Mouse (Mus musculus) adipocyte (in vitro differentiated cells): ENCODE data around the gene Rps6ka4.
A peak's percentile ranks its signal among the peaks of the same experiment; 100 is the strongest.

ENCODE experiments used
- DNase-seq: peaks from one replicate; pipeline ENCODE4 v3.0.0-alpha.2; 2016; ENCODE audit warnings: low spot score

Gene Rps6ka4

DNA sequence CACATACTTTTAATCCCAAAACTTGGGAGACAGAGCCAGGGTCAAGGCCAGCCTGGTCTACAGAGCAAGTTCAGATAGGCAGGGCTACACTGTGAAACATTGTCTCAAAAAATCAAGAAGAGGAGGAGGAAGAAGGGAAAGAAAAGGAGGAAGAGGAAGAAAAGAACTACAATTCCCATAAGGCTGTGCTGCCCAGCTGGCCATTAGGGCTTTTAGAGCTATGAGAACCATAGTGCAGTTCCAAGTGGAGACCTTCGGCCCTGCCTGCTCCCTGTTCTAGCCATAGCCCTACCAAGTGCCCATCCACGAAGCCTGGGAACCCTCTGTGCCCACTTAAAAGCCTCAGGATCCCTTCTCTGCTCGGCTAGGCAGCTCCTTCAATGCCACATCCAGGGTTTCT, 11.1 kb upstream of the Rps6ka4 start:
- no peak for DNase-seq

DNA sequence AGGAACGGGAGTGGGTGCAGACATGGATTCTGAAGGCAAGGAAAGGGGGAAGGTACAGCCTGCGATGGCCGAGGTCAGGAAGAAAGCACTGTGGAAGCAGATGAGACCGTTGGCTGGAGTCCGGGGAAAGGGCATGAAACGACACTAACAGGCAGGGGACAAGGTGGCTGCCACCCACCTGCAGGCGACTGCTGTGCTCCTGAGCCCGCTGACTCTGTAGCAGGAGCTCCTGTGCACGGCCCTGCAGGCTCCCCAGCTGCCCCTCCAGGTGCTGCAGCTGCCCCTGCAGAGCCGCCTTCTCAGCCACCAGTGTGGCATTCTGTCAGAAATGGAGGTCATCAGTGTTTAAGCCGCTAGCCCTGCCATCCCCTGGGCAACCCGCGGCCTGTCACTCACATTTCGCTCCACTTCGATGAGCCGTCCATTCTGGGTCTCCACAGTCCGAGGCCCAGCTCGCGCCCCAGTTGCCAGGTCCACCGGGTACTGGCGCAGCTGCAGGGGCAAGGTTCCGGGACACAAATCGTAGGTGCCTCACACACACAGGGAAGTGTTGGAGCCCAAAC, 9.2 kb upstream of the Rps6ka4 start:
- DNase-seq, result no peak

DNA sequence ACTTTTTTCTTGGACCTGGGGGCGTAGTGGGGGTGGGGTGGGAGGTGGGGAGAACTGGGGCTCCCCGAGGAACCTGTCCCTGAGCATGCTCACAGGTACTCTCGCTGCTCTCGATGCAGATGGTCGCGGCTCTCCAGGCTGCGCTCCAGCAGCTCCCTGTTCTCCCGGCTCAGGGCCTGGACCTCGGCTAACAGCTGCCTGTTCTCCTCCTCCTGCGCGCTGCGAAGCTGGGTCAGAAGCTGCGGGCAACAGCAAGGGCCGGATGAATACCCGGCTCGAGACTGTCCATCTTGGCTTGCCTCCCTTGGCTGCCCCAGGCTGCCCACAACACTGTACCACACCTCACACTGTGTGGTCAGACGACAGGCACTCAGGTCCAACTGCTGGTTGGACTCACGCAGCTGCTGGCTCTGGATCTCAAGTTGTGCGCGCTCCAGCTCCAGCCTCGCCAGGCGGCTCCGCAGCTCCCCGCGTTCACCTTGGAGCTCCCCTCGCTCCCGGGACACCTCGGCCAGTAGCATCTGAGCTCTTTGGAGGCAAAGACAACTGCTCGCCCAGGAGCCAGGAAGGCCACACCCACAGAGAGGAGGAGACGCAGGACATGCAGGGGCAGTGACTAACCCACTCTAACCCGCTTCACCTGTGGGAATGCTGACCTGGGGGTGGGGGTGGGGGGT, 7.5 kb upstream of the Rps6ka4 start:
- no peak for DNase-seq

DNA sequence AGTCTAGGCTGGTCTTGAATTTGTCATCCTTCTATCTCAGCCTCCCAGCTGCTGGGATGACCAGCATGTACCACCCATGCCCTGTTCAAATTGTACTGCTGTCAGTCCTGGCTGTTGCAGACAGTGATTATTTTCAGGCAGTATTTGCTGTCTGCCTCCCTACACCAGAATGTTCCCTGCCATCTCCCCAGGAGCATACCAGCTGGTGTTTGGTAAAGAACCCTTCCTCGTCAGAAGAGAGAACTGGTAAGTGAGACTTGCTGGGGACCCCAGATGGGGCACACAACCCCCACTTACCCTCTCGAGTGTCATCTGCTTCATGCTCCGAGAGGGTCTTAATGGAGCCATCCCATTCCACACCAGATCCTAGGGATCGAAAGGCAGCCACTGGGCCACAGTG, 5.6 kb upstream of the Rps6ka4 start:
- no peak for DNase-seq

DNA sequence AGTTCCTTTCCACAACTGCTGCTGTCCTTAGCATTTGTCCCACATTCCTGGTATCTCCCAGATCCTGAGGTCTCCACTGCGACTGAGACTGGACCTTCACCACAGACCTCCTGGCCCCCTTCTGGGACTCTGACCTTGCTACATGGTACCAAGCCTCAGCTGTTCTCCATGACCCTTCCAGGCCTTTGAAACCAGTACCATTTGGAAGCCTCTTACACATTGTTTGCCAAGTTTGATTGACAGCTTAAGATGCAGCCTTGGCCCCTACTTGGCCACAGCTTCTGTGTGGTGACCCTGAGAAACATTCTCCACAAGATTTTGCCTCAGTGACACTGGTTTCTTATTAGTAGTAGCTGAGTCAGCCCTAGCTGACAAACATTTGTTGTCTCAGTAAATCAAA, 1.9 kb upstream of the Rps6ka4 start:
- peak; percentile 81 for DNase-seq

DNA sequence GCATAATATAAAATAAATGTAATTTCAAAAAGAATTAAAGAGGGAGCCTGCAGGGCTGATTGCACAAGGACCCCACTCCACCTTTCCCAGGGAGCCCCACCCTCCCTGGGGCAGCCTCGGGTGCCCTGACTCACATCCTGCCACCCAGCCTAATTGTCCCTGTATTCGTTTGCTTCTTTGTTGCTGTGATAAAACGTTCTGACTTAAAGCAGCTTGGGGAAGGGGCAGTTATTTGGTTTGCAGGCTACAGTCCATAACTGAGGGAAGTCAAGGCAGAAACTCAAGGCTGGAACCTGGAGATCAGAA, 809 bp upstream of the Rps6ka4 start:
- no peak for DNase-seq

DNA sequence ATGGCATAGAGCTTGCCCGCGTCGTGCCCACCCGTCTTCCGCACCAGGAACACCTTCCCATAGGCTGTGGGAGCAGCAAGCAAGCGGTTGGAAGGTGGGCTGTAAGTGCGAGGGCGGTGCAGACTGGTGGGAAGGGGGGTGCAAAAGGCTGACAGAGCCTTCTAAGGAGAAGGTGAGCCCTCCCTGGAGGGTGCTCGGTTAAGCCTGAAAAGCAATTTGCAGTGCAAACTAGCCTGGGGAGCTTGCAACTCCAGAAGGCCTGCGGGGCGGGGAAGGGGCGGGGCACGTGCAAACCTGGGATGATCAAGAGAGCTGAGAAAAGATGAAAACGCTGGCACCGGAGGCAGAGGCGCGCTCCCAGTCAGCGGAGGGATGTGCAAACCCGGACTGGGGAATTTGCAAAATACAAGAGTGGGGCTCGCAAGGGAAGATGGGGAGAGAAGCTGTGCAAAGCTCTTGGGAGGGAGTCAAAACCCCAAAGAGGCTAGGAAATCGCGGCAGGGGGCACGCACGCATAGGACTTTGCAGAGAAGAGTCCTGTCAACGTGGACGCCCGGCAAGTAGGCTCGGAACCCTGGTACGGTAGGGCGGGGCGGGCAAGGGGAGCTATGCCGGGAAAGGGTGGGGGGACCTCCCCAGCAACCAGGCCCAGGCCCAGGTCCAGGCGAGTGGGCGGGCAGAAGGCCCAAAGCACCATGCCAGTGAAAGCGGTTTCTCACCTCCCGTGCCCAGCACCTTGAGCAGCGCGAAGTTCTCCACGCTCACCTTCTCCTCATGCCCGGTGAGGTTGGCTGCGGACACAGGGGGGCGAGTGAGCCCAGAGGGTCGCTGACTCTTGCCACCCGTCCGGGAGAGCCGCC, 591 bp downstream of the Rps6ka4 start:
- peak; percentile 19 for DNase-seq

DNA sequence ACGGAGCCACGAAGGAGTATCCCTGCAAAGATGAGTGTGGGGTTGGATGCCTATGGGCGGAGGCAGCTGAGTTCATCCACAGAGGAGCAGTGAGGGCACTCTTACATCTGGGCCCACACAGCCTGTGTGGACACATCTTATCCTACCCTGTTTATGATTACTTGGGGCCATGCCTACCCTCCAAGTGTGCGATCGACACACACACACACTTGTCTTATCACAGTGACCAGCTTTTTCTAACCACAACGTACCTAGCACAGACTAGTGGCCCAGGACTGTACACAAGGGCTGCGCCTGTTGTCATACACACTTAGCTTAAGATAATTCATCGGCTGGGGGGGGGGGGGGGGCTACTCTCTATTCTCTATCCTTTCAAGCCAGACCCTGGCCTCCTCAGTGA, 8.1 kb downstream of the Rps6ka4 start:
- DNase-seq, result no peak

DNA sequence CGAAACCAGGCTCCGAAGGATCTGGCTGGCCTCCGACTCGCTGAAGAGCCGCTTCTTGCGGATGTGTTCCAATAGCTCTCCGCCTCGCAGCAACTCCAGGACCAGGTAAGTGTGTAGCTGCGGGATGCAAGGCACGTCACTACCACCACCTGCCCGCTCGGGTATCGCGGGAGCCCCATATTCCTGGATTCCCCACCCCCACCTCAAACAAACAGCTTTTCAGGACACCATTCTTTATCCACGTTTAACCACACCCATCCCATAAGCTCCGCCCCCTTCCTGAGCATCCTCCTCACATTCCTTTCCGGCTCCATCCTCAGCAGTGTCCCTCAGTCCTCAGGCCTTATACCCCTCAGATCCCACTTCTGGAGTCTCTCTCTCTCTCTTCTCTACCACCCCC, 9.1 kb downstream of the Rps6ka4 start:
- DNase-seq, result no peak

DNA sequence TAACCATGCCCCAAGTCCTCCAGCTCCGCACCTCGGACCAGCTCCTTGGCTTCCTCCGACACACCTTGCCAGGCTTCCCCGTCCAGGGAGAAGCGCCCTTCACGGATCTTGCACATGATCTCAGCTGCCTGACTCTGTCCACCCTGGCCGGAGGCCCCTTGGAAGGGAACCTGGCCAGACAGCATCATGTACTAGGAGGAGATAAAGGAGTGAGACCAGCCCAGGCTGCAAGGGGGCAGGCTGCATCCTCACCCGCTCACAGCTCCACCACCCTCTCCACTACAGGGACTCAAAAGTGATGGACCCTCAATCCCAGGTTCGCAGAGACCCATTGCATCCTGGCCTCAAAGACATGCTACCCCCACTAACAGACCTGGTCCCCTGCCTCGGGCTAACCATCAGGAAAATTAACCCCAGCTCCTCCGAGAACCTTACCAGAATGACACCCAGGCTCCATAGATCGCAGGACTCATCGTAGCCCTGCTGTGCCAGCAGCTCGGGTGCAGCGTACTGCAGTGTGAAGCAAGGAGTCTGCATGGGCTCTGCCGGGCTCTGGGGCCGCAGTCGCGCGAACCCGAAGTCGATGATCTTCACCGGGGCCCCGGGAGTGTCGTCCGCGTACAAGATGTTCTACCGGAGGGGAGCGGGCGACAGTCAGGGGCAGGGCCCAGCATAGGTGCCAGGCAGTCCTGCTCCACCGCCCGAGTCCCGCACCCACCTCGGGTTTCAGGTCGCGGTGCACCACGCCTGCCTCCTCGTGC, 9.7 kb downstream of the Rps6ka4 start:
- DNase-seq, result no peak

DNA sequence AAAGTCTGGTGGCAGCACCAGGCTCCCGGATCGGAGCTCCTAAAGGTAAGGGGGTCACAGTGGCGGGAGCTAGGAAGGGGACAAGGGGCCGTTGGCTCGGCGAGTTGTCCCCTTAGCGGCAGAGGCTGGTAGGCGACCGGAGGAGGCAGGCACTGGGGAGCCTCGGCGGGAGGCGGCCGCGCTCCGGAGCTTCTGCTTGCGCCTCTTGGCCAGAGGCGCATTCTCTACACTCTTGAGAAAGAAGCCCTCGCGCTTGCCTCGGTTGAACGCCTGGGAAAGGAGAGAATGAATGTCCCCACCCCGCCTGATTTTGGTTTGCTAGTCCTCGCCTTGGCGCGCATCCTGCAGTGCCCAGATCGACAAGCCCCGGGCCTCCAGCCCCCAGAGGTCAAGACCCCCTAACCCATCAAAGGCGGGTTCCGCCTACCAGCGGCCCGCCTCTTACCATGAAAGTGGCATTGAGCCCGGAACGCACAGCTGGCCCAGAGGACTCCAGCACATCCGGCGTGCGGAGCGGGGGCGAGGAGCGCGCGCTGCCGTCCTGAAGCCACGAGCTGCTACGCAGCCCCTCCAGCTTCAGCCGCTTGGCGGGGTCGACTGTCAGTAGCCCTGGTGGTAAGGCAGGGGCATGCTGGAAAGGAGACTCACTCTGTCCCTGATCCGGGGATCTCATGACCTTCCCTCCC, 10.4 kb downstream of the Rps6ka4 start:
- DNase-seq, result no peak

DNA sequence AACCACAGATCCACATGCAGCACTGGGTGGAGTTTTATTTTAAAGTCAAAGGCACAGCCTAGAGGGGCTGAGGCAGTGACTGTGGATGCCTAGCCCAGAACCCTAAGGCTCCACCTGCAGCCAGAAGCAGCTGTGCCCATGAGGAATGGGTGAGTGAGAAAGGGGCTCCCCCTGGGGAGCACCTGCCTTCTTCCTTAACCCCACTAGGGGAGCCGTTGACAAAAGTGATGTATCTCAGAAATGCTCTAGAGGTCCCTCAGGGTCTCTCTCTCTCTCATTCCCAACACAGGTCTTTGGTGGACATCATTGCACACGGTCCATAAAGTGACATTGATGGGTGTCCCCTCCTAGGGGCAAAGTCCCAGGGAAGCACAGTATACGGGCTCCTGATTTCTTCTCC, 11.4 kb downstream of the Rps6ka4 start:
- DNase-seq, result no peak

DNA sequence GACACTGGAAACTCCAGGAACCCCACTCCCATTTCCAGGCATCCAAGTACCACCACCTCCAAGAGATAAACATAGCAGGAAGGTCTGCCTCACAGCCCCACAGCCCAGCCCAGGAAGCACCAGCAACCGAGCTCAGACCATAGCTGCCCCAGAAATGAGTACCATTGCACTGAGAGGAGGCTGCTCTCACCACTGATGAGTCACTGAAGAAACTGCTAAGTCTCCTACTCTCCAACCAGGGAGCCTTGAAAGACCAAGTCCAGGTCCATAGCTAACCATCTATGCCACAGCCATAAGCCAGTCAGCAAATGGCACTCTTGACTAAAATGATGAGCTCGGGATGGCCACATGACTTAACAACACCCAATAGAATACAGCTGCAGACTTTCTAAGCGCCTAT, 13.8 kb downstream of the Rps6ka4 start:
- no peak for DNase-seq

DNA sequence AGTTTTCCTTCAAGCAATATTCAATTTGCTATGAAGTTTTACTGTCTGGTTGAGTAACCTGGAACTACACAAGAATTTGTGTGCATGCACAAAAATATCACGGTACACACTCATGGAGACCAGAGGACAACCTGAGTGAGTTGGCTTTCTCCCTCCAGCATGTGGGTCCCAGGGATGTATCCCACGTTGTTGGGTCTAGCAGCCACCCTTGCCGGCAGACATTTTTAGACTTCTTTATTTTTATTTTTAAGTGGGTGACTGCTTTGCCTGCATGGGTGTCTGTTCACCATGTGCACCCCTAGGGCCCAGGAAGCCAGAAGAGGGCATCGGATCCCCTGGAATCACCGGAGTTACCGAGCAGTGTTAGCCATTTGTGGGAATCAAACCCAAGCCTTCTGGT, 15.1 kb downstream of the Rps6ka4 start:
- DNase-seq, result no peak

DNA sequence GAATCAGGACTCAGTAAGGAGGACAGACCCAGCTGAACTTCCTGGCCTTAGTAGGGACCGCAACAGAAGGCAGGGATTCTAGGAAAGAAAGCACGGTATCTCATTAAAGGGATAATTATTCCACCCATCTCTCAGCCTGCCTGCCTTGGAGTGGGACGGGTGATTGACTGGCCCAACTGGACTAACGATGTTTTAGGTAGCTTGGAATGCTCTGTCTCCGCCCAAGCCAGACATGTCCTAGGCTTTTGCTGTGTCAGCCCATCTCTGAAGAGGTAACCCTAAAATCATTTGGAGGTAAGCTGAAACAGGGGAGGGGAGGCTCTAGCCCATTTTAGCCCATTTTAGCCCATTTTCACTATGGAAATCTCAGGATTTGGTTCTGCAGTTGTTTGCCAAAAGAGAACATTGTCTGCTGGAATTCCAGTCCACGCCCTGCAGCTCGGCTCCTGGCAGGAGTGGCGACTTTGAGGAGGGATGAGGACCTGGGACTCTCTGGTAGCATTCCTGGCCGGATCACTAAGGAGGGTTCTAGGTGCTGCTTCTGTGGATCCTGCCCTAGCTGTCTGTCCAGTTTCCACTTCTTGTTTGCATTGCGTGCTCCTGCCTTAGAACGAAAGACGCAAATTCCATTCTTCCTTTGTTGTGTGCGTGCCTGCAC, 19.8 kb downstream of the Rps6ka4 start:
- no peak for DNase-seq

DNA sequence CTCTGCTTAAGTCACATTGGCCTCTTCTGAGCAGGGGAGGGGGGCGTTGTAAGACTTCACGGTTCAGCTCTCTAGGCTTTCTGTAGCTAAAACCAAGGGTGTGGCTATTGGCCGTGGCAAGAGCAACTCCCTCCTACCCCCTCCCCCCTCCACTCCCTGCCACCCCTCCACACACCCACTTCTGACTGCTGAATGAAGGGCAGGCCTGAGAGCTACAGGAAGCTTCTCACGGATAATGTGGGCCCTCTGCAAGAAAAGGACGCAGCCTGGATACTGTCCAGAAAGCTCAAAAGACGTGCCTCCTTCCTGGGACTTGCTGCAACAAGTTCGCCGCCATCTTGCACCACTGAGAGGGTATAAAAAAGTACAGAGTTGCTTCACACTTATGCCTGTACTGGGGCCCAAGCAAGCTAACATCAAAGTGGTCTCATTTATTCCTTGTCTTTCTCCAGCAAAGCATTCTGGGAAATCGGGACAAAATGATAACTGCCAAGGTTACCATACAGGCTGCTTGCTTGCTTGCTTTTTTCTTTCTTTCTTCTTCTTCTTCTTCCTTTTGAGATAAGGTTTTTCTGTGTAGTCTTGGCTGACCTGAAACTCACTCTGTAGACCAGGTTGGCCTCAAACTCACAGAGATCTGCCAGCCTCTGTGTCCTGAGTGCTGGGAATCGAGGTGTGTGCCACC, 21.2 kb downstream of the Rps6ka4 start:
- DNase-seq, result no peak

DNA sequence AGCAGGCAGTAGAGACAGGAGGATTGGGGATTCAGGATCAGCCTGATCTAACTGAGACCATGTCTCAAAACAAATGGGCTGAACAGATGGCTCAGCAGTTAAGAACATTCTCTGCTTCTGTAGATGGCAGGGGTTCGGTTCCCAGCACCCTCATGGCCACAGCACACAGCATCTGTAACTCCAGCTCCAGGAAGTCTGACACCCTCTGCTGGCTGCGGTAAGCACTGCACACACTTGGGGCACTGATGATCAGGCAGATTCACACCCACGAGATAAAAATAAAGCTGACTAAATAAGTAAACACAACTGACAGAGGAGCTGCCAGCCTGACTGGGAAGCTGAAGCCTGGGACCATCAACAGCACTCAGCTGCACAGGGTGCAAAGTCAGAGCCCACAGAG, 25.5 kb downstream of the Rps6ka4 start:
- DNase-seq, result no peak

DNA sequence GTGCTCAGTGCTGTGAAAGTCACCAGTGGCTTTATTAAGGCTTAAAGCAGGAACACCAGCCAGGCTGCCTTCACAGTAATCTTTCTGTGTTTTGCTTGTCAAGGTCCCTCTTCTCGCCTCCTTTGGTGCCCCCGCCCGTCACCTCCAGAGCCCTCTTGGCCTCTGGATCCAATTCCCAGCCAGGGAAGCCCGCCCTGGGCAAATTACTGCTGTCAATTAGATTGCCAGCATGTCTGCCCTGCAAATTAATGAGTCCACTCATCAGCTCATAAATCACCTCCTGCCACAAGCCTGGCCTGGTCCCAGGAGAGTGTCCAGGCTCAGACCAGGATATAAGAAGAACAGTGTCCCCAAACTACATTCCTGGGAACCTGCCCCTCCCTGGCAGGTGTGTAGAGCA, 26.1 kb downstream of the Rps6ka4 start:
- peak; percentile 30 for DNase-seq
